Mouse (Mus musculus) CH12.LX (cell line): ENCODE results near the gene Ankrd33.

Experiments used
- ELF1 ChIP-seq: IDR thresholded peaks from 2 replicates; pipeline ENCODE4 v1.6.1; 2014; ENCODE audit warnings: low read depth, mild to moderate bottlenecking, inconsistent platforms, low read length, improper control_type of control experiment
- USF1 ChIP-seq: IDR thresholded peaks from 2 replicates; pipeline ENCODE4 v1.6.1; 2014; ENCODE audit warnings: low read depth, mild to moderate bottlenecking, inconsistent platforms, low read length, improper control_type of control experiment
- ZC3H11A ChIP-seq: IDR thresholded peaks from 2 replicates; pipeline ENCODE4 v1.6.1; 2012; ENCODE audit warnings: low read depth, mild to moderate bottlenecking, inconsistent platforms, low read length, improper control_type of control experiment

- TF ChIP-seq ZC3H11A (no peak), ELF1 (no peak), USF1 (no peak)
Observed at GRCm38 (mm10) chr15:101069641-101070190, 45.8 kb upstream of the Ankrd33 start.
